Mouse (Mus musculus) urinary bladder, adult 2 months (tissue): Measurements from ENCODE around the gene Dst. TPM values are rescaled to one million over a fixed set of nuclear protein-coding genes. Genes with fewer than 3 reads are reported as not detected.

ENCODE experiments used
- DNase-seq: peaks from one replicate; pipeline ENCODE4 v3.0.0; 2022; ENCODE audit warnings: low spot score
- polyA plus RNA-seq: library from polyadenylated mRNA; depleted of rRNA; stranded (reverse); fragments of >200 nt; gene quantifications from 2 replicates; pipeline ENCODE4 v1.2.3, GENCODE M21; 2012

Gene Dst
- polyA plus RNA-seq, 1 experiment = 77.4 TPM

DNA sequence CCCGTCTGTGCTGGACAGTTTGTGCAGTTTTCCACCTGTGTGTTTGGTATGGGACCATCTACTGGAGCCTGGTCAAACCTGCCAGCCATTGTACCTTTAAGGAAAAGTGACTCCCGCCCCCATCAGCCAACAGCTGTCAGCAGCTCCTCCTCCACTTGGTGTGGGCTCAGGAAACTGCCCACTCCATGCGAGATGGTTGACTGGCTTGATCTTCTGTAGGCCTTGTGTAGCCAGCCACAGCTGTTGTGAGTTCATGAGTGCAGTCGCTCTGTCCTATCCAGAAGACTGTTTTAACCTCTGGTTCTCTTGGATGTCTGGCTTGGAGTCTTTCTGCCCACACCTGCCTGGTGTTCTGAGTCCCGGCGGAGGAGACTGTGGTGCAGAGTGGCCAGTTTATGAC lies 117.9 kb downstream of the Dst start:
- DNase-seq = no peak

DNA sequence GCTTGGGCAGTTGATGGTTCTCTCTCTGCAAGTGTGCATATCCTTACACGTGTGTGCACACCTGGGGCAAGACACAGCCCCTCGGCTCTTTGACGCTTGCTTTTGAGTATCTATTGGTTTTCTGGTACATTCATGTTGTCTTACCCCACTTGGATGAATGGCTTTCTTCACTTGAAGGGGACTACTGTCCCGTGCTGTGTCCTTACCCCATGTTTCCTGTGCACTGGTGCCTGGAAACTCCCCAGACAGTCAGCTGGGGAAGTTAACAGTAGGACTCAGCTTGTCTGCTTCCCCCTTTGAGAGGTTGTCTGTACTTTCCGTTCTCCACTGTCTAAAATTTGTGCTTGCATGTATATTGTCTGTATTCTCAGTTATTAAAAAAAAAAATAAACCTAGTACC lies 120.7 kb downstream of the Dst start:
- DNase-seq = no peak

DNA sequence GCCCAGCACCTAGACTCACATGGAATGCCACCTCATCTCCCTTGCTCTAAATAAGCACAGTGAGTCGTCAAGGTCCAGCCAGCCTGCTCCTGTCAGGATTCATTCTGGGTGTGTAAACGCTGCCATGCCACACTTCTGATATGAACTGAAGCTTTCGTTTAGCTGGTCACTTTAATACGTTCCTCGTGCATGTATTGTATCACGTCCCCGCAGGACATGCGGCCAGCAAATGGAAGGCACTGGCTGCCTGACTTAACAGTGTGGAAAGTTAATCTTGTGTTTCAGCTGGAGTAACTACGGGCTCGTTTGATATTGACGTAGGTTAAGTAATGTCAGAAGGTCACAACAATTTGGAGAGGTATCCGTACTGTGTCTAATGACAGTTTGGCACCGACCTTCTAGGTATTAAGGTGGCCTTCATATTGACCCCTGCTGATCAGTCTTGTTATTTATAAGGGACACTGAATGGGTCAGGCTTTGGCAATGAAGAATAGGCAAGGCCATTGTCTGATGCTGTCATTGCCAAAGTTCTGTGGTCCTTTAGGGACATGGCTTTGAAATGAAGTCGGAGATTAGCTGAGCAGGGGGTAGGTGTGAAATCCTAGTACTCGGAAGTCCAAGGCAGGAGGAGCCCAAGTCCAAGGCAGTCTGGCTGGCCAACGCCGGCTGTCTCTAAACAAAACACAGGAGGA lies 122.5 kb downstream of the Dst start:
- DNase-seq = no peak

DNA sequence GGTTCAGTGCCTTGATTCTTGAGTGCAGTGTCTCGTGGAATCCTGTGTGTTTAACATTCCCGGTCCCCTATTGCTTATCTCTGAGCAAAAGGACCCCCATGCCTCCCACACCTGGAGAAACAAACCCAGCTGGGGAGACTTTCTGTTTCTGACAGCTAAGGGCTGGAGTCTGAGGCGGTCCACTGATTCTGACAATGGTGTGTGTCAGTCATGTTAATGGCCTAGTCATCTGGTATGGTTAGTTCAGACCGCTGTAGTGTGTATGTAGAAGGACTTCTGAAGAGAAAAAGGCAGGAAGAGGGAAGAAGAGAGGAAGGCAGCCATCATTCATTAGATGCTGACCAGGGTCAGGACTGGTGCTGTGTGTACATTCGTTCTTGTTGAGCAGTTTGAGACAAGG lies 125.0 kb downstream of the Dst start:
- DNase-seq = no peak

DNA sequence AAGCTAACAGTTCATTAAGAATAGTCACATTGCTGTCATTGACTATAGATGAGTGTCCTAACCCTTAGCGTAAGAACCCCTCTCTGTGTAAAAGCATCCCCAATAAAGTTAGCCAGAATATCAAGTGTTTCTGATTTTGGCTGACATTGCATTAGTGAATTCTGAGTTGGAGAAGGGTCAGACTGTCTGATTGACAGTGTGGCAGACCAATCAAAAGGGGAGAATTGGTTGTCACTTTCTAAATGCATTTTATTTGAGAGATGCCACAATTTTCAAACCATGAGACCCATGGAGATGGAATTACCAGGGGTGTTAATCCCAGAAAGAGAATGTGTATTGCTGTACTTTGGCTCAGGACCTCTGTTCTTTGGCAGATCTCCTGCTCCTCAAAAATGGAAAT lies 125.5 kb downstream of the Dst start:
- DNase-seq = no peak

DNA sequence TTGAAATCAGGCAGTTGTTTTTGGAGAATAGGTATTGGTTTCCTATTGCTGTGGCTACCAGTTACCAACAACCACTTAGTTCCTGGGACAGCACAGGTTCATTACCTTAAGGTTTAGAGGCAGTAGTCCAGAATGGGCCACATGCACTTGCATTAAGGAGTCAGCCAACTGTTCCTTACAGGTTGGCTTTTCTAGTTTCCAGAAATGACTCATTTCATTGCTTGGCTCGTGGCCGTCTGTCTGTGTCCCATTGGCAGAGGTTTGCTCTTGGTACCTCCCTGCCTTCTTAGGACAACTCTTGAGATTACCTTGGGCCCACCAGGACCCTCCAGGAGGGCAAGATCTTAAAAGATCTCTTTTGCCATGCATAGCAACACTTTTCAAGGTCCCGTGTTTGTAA lies 125.9 kb downstream of the Dst start:
- no peak for DNase-seq

DNA sequence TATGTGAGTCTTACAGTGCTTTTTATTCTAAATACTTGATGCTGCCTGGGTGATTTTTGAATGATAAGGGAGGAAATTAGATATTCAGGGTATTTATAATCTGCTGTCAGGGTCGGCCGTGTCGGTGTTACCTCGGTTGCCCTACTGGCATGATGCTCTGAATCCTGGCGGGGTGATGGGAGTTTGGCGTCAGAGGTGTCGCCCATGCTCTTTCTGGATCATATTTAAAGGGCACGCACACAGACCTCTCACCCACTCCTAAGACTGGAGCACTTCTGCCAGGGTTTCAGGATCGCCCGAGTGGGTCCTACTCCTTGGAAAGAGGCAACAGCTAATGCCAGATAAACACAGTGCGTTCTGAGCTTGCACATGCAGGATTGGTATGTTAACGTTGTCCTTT lies 128.1 kb downstream of the Dst start:
- DNase-seq = no peak

DNA sequence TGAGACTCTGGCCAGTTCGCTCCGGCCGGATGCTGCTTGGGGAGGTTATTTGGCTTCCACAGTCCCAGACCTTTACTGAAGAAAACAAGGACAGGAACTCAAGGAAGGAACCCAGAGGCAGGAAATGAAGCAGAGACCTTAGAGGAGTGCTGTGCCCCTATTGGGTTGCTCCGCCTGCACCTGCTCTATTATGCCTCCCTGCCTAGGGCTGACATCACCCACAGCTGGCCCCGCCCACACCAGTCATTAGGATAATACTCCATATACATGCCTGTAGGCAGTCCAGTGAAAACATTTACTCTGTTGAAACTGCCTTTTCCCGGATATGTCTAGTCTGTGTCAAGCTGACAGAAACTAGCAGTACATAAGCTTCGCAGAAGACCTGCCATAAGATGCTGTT lies 130.5 kb downstream of the Dst start:
- no peak for DNase-seq

DNA sequence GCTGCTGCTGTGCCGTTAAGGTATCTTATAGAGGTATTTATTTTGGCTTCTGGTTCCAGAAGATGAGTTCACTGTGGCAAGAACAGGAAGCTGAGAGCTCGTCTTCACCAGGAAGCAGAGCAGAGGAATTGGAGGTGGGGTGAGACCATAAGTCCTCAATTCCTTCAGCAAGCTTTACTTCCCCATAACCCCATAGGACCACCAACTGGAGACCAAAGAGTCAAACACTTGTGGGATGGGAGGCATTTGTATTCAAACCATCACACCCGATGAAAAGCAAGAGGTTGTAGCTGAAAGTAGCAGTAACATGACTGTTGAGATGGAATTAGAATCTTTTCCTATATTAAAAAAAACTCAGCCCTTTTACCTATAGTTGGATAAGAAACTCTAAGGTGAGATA lies 132.0 kb downstream of the Dst start:
- no peak for DNase-seq

DNA sequence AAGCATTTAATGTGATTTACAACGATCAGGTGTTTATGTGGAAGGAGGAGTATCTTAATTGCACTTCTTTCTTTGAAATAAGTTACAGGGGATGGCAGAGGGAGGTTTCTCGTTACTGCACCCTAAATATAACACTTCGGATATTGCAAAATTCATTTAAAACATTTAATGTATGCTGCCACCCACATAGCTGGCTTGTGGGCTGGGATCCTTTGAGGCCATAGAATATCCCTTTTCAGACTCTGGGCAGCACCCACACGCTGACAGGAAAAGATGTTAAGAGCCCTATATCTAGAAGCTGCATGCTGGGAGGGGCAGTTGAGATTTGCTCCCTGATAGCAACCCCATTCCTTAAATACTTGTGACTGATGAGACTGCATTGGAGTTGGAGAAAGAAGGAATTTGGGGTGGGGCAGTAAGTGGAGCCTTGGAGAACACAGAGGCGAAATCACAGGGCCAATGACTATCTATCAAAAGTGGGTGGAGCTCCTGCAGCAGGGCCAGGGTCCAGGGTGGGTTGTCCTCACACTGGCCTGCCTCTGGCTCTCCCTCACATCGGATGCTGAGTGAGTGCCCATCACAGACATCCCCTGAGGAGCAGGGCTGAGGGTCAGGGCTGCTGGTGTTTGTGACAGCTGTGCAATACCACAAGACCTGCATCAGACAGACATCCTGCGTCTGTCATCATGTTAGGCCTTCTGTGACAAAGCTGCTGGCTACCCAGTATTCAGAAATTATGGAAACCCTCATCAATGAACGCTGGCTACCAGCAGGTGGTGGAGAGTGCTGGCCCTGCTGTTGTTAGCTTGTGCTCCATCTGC lies 133.1 kb downstream of the Dst start:
- no peak for DNase-seq

DNA sequence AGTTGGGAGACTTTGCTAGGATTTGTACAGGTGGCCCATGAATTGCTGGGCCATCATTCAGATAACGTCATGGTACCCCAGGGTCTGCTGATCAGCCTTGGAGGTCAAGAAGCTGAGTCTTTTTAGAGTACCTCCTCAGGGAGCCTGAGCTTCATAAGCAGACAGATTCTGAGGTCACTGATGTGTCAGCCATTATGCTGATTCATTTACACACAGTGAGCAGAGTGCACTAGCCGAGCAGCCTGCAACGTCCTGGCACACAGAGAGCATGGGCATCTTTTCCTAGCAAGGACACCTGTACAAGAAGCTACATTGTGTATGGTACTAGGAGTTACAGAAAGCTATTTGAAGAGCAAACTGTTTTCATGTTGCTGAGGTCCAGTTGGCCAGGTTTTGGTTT lies 134.3 kb downstream of the Dst start:
- no peak for DNase-seq

DNA sequence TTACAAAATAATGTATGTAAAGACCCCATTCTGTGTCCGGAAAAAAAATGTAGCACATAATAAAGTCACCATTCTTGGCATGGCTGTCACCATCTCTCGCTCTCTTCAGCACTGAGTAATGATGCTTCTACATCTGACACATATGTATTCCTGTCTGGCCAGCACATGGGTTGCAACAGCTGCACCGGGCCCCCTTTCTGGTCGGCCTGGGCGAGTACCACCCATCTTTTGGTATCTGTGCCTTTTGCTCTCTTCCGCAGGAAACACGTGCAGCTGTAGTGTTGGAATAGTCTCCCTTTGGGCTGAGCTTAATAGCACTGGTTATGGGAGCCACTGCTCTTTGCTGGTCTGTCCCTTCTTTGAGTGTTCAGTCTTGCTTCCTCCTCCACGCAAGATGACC lies 135.3 kb downstream of the Dst start:
- no peak for DNase-seq

DNA sequence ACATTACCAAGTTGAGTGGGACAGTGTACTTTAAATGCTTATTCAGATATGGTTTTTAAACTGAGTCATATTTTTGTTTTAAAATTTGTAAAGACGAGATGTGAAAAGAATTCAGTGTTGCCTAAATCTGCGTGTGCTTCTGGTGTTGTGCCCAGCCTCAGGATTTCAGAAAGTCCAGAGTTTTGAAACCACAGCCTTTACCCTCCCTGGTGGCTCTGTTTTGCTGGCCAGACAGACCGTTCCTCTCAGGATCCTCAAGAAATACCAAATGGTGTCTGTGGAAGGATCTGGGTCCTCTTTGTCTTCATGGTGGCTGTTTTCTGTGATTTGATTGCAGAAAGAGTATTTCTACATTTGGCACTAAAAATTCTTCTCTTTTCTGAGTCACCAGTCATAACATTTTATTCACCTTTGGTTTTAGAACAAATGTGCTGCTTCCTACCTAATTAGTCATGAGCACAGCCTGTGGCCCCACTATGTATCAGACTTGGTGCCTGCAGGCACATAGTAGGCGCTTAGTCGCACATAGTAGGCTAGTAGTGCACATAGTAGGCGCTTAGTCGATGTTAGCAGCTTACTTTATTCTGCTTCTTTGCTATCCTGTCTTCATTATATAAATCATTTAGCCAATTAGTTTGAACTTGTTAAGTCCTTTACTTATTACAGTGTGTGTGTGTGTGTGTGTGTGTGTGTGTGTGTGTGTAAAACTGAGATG lies 136.0 kb downstream of the Dst start:
- DNase-seq = no peak

DNA sequence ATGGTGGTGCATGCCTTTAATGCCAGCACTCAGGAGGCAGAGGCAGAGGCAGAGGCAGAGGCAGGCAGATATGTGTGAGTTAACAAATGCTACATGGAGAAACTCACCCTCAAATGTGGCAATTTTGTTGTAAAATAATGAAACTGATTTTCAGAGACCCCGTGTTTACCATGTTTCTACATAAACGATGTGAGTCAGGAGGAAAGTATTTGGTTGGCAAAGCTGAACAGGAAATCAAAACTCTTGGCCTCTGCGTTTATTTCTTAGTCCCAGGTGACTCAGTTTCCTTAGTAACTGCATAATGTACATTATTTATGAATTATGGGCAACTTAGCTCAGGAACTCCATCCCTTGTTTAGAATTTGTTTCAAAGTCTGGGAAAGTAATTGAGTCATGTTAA lies 136.7 kb downstream of the Dst start:
- no peak for DNase-seq

DNA sequence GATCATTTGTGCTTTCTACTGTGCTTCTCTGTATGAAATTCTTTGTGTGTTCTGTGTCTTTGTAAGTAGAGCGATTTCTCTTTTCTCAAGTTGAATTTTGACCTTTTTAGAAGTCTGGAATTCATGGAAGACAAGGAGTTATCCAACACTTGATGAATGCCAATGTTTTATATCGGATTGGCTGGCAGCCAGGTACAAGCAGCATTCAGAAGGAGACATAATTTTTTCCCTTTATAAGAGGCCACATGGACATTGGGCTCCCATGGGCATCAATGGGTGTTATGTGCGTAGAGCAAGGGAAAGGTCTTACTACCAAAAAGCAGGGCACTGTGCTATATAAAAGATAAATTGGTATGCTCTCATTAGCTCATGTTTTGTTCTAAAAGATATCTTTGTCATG lies 139.3 kb downstream of the Dst start:
- no peak for DNase-seq

DNA sequence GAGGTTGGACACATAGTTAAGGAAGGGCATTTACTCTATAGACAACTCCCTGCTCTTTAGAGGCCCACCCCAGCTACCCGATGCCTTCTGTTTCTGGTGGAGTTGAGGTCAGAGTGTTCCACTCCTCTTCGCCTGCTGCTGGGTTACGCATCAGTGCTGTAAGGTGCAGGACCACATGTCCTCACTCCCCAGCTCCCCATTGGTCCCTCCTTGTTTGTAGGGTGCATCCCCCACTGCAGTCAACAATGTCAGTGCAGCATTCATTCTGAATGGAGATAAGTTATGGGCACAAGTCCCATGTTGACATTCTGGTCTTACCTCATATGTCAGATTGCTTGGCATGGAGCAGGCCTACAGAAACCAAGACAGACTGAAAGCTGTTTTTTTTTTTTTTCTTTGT lies 143.2 kb downstream of the Dst start:
- no peak for DNase-seq

DNA sequence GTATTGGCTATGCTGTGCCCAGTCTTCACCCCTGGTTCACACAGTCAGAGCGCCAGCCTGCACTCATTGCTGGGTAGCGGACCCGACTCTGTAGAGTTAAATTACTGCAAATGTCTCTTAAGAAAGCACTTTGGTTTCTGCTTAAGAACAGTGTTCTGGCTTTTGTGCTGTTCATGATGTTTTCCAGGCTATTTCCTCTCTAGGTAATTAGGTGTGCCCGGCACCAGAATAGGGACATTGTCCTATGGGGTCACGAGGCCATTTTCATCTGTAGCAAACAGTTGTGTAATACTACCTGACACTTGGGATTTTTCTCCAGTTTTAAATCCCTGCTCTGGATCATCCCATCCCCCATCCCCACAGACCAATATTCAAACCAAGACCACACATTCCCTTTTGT lies 144.4 kb downstream of the Dst start:
- DNase-seq = no peak

DNA sequence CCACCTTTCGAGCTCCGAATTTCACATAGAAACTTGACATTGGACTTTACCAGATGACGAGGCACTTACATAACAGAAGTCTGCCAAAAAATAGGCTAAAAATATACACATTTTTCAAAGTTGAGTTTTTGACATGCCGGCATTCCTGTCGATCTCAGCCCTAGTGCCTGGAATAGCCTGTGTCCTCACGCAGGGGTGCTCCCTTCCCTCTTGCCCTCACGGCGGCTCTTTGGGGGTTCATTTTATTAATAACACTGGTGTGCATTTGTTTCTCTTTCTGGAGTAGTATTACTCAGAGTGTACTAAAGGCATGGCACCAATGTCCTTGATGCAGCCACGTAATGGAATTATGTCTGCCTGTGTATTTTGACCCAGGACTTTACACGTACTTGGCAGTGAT lies 146.9 kb downstream of the Dst start:
- no peak for DNase-seq

DNA sequence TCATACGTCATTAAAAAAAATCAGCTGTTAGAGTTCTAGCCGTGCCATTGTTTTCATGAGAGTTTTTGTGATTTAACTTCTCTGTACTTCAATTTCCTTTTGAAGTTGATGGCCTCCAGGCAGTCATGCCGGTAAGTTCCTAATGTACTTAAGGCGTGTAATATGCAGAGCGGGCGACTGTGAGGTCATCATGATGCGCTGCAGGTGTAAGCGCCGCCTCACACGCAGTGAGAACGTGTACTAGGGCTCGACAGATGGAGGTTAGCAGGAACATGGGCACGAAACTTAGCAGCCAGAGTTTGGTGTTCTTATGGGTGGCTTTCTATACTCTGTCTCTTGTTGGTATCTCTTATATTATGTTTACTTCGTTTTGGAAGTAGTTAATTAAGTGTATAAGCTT lies 148.6 kb downstream of the Dst start:
- DNase-seq = no peak

DNA sequence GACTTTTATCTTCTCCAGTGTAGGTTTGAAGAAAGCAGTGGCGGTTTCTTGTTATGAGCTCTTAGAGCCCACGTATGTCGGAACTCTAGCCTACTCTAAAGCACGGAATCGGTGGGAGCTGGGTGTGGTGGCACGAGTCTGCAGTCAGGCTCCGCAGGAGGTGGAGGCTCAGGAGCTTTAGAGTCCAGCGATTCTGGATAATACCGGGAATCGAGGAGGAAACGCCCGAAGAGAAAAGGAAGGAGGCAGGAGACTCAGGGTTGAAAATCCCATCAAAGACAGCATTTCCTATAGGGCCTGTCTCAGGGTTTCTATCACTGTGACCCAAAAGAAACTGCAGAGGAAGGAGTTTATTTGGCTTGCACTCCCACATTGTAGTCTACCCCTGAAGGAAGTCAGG lies 151.2 kb downstream of the Dst start:
- DNase-seq = no peak

DNA sequence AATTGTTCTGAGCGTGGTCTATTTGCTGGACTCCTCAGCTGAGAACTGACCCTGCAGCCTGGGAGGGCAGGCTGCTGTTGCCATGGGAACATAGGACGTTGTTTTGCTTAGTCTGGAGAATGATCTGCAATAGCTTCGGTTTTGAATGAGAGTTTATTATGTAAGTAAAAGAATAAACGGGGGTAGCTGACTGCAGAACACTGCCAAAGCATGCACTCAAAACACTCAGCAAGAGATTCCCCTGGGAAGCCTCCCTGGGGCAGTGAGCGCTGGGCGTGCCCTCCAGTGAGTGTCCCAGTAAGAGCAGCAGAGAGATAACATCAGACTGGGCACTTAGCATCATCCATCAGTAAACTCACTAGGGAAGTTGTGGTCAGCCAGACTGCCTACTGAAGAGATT lies 152.4 kb downstream of the Dst start:
- no peak for DNase-seq

DNA sequence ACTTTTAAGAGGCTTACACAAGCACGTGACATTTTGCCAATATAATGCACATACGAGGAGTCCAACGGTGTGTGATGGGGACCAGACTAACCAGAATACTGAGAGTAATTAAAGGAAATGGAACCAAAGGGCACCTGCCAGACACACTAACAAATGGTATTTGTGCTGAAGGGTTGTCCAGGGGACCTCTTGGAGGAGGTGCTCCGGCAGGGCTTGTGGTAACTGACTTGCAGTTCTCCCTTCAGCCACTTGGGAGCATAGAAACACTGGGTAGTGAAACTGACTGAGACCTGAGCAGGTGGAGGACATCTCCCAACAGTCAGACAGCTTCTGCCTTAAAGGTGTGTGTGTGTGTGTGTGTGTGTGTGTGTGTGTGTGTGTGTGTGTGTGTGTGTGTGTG lies 153.1 kb downstream of the Dst start:
- no peak for DNase-seq

DNA sequence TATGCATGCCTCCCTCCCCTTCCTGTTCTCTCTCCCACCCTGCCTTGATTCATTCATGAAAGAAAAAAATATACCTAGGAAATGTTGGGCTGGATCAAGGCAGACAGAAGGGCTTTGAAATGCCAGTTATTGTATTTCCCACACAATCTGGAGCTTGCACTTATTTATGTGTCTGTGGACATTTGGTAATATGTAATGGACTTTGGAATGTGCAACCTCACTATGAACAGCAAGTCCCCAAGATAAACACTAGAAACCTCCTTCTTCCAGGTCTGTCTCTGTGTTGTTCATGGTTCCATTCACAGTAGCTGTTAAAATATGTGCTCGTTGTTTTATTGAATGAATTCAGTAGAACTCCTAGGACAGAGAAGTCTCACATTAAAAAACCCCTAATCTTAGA lies 153.8 kb downstream of the Dst start:
- no peak for DNase-seq
